Mouse (Mus musculus) erythroblast, adult 5-6 weeks (primary cell): Measurements from ENCODE around the gene Prss43. TPM values are rescaled to one million over a fixed set of nuclear protein-coding genes. Genes with fewer than 3 reads are reported as not detected.
"Not testable (repeated sequence)": the region's sequence is repeated elsewhere in the genome, so short reads cannot be mapped to it uniquely, and the experiment has no call there.

Experiments
- ATAC-seq: replicated peaks from 2 replicates; pipeline ENCODE4 v1.8.0; 2016; ENCODE audit warnings: moderate number of reproducible peaks, mild to moderate bottlenecking, moderate TSS enrichment, inconsistent platforms; ENCODE audit not compliant: poor library complexity, low FRiP score, severe bottlenecking
- total RNA-seq, 2 experiments: library from RNA; stranded (forward) in 1 of 2; stranded (reverse) in 1 of 2; fragments of 150-400 nt in 1 of 2; fragments of 200-764, 138-1000 nt in 1 of 2; gene quantifications; 2 replicates each; pipeline versions ENCODE4 v1.2.3 to v1.2.4; 2015 to 2017; ENCODE audit warnings: low replicate concordance in 2 of 2

The Prss43 gene
- total RNA-seq (2015; ENCODE audit: low replicate concordance) (not detected in 2 replicates), total RNA-seq (2017; ENCODE audit: low replicate concordance) (not detected in 2 replicates)

DNA sequence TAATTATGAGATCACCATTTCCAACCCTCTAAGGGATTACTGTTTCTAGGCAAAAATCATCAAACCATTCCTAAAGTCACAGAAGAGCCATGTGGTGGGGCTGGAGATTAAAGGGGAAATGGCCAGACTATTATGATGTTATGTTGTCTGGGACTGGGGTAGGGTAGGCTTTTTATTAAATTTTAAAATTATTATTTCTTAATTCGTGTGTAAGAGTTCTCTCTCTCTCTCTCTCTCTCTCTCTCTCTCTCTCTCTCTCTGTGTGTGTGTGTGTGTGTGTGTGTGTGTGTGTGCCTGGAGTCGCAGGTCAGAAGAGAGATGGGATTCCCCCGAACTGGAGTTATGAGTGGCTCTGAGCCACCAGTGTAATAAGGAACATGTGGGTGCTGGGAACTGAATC is at the start of gene Prss43:
Prss43 (plus strand) TSS at position 301 of the 400 bp plus-strand sequence.
- no peak for ATAC-seq

- no peak for ATAC-seq
These were observed 48.4 kb upstream of the Prss43 start for GRCm38 (mm10) chr9:110778100-110778499.

GRCm38 (mm10) chr9:110778559-110778958 is 47.9 kb upstream of the Prss43 start:
- no peak for ATAC-seq

GRCm38 (mm10) chr9:110779242-110779913 is 47.1 kb upstream of the Prss43 start:
- ATAC-seq = no peak

DNA sequence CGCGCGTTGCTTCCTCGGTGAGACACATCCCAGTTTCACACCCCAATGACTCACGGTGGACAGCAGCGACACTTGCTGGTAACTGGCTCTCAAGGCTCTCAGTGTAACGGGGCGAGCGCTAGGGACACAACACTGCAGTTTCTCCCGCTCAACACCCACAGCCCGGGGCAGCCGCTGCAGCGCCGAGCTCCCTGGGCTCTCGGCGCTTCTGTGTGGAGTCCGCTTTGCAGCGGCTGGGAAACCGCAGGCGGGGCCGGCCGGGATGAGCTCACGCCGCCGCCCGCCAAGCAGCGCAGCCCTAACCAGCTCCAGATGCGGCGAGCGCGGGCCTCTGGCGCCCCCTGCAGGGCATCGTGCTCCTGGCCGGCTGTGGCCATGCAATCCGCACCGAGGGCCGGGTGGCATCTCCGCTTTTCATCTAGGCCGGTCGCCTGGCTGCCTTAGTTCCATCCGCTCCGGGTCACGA is 45.2 kb upstream of the Prss43 start:
- ATAC-seq = peak; percentile 85

DNA sequence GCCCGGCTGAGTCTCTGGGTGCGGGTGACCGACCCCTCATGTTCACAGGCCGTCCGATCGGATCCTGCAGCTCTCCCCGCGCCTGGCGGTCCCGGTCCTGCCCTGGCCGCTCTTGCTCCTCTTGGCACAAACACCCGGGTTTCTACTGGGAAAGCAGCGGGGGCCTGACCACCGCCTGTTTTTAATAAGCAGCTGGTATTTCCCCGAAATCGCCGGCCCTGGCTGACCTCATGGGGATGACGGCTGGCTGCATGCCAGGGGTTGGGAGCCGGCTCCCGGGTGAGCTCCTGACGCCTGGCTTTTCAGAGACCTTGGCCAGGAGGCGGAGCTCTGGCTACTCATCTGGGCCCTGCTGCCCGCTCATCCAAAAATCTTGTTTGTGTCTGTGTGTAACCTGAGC is 44.8 kb upstream of the Prss43 start:
- no peak; the same call in 1 of the 2 replicates for ATAC-seq

- no peak for ATAC-seq
These were observed 42.9 kb upstream of the Prss43 start for GRCm38 (mm10) chr9:110783611-110784010.

DNA sequence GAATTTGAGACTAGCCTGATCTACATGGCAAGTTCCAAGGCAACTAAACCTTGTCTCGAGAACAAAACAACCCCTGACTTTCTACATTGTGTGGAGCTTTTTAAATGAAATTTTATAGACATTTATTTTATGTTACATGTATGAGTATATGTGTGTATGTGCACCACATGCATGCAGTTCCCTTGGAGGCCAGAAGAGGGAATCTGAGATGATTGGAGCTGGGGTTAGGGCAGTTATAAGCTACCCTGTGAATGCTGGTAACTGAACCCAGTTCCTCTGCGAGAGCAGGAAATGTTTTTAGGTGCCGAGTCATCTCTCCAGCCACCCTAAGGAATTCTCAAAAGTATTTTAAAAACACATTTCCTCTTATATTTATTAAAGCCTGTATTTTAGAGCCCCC is 38.3 kb upstream of the Prss43 start:
- ATAC-seq = no peak

GRCm38 (mm10) chr9:110790462-110790861 is 36.0 kb upstream of the Prss43 start:
- ATAC-seq = no peak

DNA sequence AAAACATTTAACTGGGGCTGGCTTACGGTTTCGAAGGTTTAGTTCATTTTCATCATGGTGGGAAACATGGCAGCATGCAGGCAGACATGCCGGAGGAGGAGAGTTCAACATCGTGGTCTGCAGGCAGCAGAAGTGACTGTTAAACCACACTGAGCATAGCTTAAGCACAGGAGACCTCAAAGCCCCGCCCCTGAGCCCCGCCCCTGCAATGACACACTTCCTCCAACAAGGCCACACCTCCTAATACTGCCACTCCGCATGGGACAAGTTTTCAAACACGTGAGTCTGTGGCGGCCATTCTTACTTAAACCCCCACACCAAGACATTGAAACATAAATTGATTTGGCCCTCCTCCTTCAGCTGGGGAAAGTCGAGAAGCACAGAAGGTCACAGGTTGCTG is 29.5 kb upstream of the Prss43 start:
- no peak for ATAC-seq

DNA sequence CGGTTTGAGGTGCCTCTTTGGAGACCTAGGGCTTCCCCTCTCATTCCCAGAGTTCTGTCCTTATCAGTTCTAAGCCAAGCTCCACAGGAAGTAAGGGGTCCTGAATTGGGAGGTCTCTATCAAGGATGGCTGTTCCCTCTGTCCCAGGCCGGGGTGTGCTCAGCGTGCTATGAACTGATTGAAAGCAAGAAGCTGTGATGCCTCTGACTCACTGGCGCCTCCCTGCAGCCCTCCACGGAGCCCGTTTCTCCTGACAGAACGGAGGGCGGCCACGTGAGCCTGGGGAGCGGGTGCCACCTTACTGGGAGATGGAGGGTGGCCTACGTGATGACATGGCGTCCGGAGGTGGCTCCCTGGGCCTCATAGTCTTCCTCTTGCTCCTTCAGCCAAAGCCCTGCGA is 28.6 kb upstream of the Prss43 start, which contains the start of gene Prss42:
Prss42 (plus strand) TSS at position 301 of the 400 bp plus-strand sequence.
- ATAC-seq = no peak

DNA sequence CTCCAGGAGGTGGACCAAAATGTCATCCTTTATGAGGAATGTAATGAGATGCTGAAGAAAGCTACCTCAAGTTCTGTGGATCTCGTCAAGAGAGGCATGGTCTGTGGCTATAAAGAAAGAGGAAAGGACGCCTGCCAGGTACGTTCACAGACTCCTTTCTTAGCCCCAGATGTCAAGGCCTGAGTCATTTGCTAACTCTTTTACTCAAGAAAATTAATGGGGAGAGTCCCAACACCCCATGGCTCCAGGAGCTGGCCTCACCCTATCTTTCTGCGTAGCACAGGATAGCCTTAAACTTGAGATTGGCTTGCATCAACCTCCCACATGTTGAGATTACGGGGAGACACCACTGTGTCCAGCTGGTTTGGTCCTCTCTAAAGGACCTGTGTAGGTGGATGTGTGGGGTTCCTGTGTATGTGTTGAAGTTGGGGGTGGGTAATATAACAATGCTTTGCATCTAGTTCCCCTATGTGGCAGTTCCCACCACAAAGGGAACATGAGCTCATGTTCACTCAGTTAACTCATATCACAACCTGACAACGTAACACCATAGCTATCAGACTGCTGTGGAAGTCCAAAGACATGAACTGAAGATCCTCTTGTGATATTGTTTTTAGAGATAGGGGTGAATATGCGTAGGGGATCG is 25.5 kb upstream of the Prss43 start:
- ATAC-seq = no peak

GRCm38 (mm10) chr9:110803294-110803693 is 23.2 kb upstream of the Prss43 start:
- ATAC-seq = no peak

DNA sequence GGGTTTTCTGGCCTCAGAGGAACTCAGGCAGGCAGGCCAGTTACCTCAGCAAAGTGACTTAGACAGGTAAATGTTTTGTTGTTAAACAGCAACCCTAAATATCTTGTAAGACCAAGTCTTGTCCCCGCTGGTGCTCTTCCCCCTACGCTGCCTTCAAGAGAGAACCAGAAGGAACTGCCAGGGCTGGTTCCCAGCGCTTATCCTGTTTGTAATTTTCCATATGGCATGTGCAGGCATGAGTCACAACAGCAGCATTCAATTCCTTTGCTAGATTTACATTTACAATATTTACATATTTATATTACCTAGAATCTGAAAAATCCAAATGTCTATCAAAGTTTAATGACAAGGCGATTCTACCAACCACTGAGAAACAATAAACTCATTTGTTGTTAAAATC is 16.4 kb upstream of the Prss43 start:
- no peak for ATAC-seq

DNA sequence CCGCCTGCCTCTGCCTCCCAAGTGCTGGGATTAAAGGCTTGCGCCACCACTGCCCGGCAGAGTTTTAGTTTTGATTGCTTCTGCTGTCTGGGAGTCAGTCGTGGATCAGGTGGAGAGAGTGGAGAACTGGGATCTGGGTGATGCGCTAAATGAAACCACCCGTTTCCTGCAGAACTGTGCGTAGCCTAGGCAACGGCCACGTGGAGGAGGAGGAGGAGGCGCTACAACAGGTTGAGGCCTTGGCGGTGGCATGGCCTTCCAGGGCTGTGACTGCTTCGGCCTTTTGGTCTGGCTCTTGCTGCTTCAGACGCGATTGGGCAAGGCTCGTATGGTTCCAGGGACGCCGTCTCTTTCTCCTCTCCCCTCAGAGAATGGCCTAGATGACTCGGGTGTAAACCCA is 12.7 kb upstream of the Prss43 start, which contains the start of gene Prss44:
Prss44 (plus strand) TSS at position 206 of the 400 bp plus-strand sequence.
- ATAC-seq = no peak

- not testable (repeated sequence) for ATAC-seq
These were observed 5.9 kb upstream of the Prss43 start for GRCm38 (mm10) chr9:110820546-110820945.

GRCm38 (mm10) chr9:110821436-110821835 is 5.1 kb upstream of the Prss43 start:
- no peak for ATAC-seq

GRCm38 (mm10) chr9:110825426-110825825 is 1.1 kb upstream of the Prss43 start:
- ATAC-seq = no peak

- ATAC-seq = no peak
These were observed 658 bp upstream of the Prss43 start for GRCm38 (mm10) chr9:110825832-110826231.

GRCm38 (mm10) chr9:110833021-110833420 is 6.5 kb downstream of the Prss43 start:
- no peak for ATAC-seq

GRCm38 (mm10) chr9:110834411-110834810 is 7.9 kb downstream of the Prss43 start, which contains the start of gene Prss45:
TSS of gene Prss45 (plus strand) at chr9:110834588.
- ATAC-seq = no peak
